Mouse (Mus musculus) hindlimb bud, embryonic 11.5 days (tissue): ENCODE measurements around the gene Mipol1.

Experiments
- DNase-seq: peaks from one replicate; pipeline ENCODE4 v3.0.0-alpha.2; 2012; ENCODE audit warnings: low read depth, low spot score; ENCODE audit errors: extremely low spot score

The Mipol1 gene

DNA sequence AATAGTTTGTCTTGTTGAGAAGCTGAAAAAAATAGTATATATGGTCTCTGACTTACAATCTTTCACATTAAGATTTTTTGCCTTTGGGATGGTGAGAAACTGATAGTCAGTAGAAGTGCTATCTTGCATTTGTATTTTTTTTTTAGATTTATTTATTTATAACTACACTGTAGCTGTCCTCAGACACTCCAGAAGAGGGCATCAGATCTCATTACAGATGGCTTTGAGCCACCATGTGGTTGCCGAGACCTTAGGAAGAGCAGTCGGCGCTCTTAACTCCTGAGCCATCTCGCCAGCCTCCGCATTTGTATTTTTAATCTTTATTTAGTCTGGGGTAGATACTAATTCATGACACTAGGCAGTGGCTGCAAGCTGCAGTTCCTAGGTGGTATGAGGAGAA lies 3.2 kb downstream of the Mipol1 start:
- DNase-seq: no peak

DNA sequence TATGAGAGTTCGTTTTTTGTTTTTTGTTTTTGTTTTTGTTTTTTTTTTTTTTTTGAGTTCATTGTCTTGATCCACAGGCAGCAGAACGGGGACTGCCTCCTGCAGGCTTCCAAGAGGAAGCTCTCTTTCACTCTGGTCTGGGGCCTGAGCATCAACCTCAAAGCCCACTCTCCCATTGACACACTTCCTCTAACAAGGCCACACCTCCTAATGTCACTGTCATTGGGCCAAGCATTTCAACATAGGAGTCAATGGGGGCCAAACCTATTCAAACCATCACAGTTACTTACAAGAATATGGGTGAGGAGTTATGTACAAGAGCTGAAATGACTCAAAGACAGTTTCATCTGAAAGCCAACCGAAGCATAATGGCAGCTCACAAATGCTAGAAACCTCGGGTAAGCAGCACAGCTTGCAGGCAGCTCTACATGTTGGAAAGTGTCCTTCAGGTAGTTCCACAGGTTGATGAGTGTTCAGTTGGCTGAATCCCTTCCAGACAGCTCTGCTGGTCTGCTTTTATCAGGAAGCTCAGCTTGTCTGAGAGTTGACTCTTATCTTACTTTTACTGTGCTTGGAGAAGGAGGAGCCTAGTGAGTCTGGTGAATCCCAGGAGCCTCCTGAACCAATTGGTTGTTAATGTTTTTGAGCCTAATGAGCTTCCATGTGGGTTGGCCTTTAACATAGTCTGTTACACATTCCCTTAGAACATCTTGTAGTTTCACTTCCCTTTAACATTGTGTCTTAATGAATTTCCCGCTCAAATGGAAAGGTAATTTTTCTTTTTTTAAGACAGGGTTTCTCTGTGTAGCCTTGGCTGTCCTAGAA lies 13.7 kb downstream of the Mipol1 start:
- DNase-seq: no peak

DNA sequence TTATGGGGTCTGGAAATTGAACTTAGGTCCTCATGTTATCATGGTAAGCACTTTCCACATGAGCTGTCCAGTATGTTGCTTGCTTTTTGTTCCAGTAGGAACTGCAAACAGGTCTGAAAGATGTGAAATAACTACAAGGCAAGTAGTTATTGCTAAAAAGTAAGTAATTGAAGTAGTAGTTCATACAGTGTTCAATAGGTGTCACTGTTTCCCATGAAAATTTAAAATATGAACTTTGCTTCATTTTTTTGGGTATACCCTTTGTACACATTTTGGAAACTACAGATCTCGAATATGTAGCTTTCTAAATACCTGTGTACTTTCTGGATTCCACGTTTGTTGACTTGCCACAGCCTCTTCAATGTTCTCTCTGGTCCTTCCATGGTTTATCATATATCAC lies 28.3 kb downstream of the Mipol1 start:
- DNase-seq: no peak

DNA sequence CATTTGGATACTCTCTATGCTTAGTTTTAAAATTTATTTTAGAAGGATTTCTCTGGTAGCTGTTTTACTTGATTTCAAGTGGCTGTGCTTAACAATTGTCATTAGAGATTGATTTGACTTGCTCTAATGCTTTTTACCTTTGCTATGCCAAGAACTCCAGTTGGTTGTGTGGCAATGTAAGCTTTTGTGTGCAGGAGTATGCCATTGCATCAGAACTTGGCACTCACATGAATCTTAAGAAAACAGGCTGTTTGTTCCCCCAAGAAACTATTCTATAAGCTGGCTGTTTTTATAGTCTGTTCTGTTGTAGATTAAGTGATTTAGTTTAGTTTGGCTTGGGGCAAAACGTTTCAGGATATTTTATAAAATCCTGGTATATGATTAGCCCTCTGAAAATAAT lies 45.2 kb downstream of the Mipol1 start:
- DNase-seq: no peak

DNA sequence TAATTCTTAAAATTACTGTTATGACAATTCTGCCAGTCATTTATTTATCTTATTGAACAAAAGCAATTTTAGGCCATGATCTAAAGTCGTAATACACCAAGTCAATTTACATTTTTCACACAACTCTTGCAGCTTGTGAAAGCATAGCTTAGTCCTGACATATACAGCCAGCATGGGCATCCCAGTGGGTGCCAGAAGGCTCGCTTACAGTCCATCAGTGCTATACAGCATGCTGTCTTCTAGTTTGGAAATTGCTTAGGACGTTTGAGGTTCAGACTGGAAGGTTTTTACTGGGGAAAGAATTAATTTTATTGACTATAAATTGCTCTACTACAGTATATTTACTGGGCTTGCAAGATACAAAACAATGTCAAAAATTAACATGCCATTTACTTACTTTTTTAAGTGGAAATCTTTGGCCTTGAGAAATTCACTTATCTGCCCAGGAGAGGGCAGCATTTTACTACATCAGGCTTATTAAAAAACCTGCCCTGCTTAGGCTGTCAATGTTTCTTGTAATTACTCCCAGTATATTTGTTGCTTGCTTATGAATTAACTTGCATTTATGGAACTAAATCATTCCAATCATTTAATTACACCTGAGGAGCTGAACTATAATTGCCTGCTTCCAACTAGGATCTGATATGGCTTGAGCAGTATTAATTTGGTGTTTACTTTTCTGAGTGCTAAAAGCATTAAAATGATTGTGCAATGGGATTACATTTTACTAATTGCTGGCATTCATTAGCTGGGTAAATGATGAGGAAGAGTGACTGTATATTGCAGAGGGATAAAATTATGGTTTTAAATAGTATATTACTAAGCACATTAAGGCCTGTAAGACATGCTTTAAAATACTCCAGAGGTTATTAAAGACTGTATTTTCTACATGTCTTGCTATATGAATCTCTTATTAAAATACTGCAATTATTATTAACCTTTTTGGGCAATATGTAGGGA lies 51.2 kb downstream of the Mipol1 start:
- peak; percentile 26 for DNase-seq

DNA sequence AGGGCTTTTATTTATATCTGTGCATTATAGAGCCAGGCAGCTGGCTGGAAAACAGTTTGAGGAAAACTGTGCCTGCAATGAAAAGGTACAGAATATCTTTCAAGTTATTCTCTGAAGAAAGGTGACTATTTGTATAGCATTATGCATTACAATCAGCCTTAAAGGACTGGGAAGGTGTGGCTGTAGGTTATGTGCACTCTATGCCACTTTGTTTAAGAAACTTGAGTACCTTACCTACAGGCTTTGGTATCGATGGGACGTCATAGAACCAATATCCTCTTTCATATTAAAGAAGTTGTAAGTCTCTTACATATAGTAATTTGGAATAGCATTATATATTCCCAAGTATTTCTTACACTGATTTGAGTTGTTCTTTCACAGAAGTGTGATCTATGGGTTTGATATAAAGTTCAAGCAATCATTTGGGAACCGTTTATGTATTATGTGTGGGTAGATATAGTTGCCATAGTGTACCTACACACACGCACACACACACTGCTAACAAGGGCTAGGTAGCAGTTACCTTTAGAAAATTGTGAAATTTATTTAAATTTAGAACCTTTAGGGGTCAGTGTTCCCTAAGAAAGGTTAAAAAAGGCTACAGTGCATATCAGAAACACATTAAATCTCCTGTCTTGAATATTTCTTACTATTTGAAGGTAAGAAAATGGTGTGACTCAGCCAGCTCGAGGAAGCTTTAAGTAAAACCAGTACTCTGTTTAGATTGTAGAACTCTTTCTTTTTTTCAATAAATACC lies 55.3 kb downstream of the Mipol1 start:
- DNase-seq: no peak

DNA sequence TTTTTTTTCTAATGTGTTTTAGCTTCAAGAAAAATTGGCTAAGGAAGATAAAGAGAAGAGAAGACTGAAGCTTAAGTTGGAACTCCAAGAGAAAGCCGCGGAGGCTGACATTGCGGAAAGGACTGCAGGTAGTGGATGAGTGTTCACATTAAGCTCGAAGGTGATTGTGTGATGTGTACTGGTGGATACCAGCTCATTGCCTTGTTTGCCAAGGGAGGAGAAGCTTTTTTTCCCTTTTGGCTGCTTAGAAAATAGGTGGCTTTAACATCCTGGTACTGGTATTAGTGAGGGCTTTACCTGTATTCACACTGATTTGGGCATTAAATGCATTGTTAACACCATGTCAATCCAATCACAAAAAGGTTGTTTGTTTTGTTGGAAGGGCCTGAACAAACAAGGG lies 77.1 kb downstream of the Mipol1 start:
- no peak for DNase-seq

DNA sequence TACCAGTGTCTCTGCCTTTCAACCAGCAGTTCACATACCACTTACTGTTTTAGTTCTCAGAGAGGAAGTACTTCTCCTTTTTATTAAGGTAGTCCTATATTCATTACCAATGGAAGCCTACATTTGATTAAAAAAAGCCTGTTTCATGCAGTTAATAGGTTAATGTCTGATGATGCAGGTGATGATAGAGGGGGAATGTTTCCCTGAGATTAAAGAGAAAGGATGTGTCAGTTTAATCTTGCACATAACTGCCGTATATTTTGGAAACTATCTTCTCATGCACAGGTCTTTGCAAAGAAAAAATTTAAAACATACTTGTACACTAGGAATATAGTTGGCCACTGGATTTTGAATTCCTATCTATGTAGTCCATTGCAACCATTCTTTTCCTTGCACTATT lies 77.5 kb downstream of the Mipol1 start:
- no peak for DNase-seq

DNA sequence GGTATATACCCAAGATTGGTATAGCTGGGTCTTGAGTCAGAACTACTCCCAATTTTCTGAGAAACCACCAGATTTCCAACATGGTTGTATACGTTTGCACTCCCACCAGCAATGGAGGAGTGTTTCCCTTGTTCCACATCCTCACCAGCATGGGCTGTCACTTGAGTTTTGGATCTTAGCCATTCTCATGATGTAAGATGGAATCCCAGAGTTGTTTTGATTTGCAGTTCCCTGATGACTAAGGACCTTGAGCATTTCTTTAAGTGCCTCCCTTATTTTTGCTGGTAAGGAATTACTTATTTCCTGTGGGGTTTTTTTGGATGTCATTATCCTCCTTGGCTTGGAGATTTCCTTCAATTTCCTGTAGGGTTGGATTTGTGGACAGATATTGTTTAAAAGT lies 108.8 kb downstream of the Mipol1 start:
- DNase-seq: no peak

DNA sequence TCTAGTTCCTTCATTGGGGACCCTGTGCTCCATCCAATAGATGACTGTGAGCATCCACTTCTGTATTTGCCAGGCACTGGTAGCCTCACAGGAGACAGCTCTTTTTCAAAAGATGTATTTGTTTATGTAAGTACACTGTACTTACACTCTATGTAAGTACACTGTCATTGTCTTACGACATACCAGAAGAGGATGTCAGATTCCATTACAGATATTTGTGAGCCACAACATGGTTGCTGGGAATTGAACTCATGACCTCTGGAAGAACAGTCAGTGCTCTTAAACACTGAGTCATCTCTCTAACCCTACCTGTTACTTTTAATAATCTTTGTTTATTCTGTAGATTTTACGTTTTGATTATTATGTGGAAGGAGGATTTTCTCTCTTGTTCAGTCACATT lies 109.9 kb downstream of the Mipol1 start:
- DNase-seq: no peak

DNA sequence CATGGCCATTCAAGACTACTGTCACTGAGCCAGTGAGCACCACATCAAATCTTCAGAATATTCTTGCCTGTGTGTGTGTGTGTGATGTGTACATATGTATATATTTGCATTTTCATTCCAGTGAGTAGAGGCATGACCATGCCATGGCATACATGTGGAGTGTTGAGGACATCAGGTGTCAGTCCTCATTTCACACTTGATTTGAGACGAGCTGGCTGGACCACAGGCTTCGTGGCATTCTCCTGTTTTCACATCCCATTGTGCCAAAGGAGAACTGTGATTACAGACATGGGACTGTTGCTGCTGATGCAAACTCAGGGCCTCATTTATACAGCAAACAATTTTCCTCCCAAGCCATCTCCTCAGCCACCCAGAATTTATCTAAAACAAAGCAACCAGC lies 132.5 kb downstream of the Mipol1 start:
- DNase-seq: no peak

DNA sequence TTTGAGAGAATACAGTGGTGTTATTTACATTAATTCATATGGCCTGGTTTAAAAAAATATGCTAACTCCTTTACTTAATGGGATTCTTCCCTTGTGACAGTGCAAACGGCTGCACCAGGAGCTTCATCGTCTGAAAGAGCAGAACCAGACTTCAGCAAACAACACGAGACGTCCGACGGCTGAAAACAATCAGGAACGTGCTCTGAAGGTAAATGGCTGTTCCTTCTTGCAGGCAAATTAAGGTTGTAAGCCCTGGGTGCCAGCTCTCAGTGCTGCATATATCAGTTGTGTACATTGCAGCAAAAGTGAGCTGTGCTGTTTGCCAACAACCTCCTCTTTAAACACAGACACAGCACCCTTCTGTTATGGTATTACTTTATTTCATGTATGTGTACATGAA lies 133.8 kb downstream of the Mipol1 start:
- no peak for DNase-seq

DNA sequence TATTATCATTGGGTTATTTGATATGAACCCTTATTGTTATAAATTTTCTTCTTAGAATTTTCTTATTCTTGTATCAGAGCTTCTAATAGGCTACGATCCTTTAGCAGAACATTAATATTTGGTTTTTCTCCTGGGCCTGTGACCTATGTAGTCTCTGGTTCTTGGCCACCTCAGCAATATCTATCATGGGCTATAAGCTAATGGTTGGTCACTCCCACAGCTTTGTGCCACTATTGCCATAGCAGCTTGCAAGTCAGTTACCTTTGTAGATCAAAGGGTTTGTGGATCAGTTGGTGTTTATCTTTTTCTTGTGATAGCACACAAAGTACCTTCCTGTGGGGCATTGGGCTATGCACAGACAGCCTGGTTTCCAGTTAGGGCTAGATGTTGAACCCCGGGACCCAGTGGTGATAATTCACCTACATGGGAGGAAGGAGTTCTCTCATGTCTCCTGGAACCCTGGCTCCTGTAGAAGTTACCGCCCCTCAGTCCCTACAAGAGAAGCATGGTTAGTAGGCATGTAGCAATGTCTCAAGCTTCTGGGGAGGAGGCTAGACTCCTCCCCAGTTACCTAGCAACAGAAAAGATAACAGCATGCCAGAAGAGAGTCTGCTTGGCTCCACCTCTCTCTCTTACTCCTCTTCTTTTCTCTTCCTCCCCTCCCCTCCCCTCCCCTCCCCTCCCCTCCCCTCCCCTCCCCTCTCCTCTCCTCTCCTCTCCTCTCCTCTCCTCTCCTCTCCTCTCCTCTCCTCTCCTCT lies 141.7 kb downstream of the Mipol1 start:
- DNase-seq: no peak

DNA sequence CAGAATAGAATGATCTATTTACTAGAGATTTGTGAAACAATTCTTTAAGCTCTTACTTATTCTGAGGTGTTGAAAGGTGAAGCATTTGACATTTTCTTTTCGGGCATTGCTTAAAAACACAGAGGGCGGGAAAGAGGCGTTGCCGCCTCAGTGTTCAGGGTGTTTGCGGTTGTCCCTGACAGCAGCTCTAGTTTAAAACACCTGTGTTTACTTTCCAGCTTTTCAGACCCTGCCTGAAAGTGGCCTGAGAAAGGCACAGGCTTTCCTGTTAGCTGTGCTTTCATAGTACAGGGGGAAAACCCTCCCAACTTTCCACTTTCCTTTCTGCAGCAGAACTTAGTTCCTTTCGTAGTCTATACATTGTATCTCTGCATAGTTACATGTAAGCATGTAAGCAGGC lies 152.6 kb downstream of the Mipol1 start:
- DNase-seq: no peak

DNA sequence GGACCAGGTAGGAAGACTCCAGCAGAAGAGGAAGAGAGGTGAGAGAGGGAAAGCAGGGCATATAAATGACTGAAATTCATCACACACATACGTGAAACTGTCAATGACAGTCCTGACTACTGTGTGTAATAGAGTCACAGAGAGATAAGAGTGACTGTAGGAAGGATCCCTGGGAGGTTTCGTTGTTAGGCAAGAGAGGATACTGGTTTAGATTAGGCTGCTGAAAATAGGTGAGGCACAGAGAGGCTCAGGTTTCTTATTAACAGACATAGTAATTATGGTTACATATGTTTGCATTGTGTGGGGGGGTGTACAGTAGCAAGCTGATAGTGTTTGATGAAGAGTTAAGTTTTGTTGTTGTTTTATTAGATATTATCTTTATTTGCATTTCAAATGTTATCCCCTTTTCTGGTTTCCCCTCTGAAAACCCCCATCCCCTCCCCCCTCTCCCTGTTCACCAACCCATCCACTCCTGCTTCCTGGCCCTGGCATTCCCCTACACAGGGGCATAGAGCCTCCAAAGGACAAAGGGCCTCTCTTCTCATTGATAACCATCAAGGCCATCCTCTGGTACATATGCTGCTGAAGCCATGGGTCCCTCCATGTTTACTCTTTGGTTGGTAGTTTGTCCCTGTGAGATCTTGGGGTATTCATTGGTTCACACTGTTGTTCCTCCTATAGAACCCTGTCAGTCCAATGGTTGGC lies 157.5 kb downstream of the Mipol1 start:
- DNase-seq: no peak

DNA sequence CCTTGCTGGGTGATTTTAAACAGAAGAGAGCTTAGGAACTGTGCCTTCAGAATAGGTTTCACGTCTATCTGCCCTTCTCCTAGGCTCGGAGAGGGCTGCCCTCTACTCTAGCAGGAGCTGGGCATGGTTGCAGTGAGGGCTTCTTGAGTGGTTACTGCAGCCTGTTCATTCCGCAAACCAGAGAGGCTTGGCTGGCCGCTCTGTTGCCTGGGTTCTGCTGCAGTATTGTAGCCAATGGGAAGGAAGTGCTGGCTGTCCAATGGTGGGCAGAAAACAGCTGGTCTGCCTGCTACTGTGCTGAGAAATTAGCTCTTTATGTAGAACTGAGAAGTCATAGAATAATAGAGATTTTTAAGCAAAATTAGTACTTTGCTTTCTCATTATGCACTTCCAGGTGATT lies 169.3 kb downstream of the Mipol1 start:
- no peak for DNase-seq

DNA sequence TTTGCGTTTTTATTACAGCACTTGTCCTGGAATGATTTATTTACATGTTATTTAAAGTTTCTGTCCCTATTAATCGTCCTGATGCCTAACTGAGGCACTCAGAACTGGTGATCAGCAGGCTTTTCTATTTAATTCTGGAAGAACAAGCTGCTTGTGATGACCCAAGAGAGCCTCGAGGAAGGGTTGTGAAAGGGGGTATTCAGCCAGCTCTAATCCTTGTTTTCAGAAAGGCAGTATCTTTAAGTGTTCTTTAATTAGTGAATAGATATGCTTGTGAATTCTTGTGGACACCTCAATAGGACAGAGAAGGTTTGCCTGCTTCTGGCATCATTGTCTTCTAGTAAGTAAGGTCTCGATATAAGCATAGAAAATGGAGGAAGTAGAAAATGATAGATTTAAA lies 170.0 kb downstream of the Mipol1 start:
- no peak for DNase-seq

DNA sequence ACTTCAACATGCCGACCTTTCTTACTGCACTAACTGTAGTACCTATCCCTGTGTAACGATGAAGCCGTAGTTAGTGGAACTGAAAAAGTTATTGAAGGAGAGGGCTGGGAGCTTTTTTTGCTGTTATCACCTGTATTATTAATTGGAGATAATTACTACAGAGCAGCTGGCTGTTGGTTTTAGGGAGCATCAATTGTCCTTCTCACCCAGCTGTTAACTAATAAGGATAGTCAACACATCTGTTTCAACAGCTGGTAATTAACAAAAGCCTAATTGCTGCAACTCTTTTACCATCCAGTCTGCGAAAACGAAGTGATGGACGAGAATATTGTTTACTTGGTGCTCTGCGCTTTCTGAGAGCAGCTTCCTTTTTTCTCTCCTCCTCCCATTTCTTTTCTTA lies 170.9 kb downstream of the Mipol1 start:
- DNase-seq: no peak

DNA sequence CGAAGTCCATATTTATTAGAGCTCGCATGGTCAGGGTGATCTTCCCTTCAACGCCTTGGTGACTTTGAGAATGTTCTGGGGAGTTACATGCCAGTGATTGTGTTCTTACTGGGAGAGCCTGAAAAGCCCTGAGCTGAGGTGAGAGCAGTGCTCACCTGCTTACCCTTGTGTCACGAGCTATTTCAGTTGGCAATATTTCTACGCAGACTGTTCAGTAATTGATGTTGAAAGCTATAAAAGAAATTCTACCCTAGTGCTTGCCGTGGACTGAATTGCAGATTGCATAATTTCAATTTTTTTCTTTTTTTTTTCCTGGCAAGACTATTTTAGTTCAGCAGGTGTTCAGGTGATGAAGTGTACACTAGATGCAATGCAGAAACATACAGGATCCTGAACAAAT lies 172.1 kb downstream of the Mipol1 start:
- DNase-seq: no peak

DNA sequence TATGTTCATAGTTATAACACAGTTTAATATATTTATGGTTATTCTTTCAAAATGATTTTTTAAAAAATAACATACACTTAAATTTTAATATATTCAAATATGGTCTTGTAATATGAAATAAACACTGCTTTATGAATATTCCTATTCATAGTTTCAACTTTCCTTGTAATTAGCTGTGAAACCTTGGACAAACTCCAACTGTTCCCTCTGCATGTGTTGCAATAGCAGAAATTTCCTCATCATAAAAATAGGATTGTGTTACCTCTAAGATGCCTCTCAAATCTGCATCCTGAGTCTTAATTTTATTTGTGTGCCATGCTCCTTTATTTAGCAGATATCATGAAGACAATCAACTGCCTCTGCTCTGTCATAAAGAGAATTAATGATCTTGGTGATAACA lies 179.7 kb downstream of the Mipol1 start:
- DNase-seq: no peak
